Mouse (Mus musculus): ENCODE data around the gene Hcls1. TPM values are rescaled to one million over a fixed set of nuclear protein-coding genes. Genes with fewer than 3 reads are reported as not detected.

Hcls1 gene
- 6.1 and 7.6 TPM in 2 replicates for polyA plus RNA-seq (2012; rRNA removed)

DNA sequence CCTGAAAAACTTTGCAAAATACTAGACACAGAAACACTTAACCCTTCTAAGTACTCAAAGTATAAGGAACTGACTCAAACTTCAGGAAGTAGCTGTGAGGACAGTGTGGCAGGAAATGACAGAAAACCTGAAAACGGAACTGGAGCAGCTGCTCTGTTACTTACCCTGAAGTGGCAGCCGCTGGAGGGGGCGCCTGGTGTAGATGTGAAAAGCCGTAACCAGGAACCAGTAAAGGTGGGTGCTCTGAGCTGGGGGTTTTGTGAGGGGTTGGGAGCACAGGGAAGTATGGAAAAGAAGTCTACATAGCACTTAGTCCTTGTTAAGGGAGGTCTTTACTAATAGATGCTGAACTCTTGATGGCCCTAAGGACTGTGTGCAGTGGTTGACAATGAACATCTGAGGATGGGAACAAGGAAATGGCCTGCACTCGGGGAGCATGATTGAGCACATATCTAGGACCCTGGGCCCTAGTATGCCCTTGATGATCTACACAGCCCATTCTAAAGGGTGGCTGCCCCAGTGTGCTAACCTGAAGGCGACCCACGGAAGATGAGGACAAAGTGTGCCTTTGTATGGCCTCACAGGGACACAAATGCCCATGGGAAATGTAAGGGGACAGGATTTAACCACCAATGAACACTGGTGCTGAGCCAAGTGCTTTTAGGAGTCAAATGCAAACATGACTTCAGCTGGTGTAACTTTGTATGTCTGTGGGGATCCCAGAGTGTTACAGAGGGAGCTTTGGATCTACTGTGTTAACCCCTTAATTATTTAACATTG is at the start of gene Hcls1:
Hcls1 (plus strand) TSS at position 143 of the 780 bp plus-strand sequence.
- Histone ChIP-seq H3K27ac (ENCODE audit: insufficient read depth, low read length) (0 out of 2 replicates have a peak within 1 kb of the TSS, but pooled peaks have one; percentile 65), H3K4me1 (ENCODE audit: control insufficient read depth, insufficient read depth, low read length) (0 out of 2 replicates have a peak, but pooled peaks cover 1% of the 10 kb centered on the region), H3K4me3 (ENCODE audit: insufficient read depth, low read length) (no peak within 1 kb of the TSS)
- TF ChIP-seq POLR2A (IDR thresholded peaks at IDR 0.05; ENCODE audit: extremely low read depth, insufficient read depth, low read length) (no peak), CTCF (IDR thresholded peaks at IDR 0.05; ENCODE audit: extremely low read depth, insufficient read depth, low read length) (no peak)

DNA sequence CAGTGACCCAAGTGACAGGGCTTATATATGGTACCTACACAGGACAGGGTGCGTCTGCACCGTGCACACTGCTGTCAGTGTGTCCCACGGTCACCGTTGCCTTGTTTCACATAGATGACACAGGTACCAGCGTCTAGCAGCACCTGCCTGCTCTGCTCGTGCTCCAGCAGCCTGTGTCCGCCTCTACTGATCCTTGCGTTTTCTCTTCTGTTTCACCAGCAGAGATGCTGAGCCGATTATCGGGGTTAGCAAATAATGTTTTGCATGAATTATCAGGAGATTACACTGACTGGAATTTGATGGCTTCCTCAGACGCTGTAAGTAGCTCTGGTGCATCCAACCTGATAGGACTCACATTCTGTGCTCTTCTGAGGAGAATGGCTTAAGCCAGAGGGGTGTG is 48.9 kb upstream of the Hcls1 start:
- Histone ChIP-seq H3K4me1 (ENCODE audit: control insufficient read depth, insufficient read depth, low read length) (no peaks in the 10 kb centered on the region), H3K27ac (ENCODE audit: insufficient read depth, low read length) (no peak overlapping the region), H3K4me3 (ENCODE audit: insufficient read depth, low read length) (no peak overlapping the region)
- TF ChIP-seq POLR2A (IDR thresholded peaks at IDR 0.05; ENCODE audit: extremely low read depth, insufficient read depth, low read length), result no peak
- no peak for TF ChIP-seq CTCF (IDR thresholded peaks at IDR 0.05; ENCODE audit: extremely low read depth, insufficient read depth, low read length)

DNA sequence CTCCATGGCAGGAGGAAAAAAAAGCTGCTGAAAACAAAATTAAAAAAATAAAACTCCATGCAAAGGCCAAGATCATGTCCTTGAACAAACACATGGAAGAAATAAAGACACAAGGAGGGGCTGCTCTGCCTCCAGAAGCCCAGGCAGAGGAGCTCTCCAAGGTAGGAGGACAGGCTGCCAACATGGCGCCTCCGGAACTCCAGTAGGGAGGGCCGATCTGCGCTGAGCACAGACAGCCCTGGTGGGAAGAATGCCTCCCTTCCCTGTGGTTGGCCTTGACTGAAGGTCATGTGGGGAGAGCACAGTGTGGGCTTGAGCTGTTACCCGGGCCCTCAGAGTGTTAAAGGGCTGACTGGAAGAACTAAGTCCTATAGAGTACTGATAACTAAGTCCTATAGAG is 47.2 kb upstream of the Hcls1 start:
- Histone ChIP-seq H3K4me1 (ENCODE audit: control insufficient read depth, insufficient read depth, low read length) (no peaks in the 10 kb centered on the region), H3K27ac (ENCODE audit: insufficient read depth, low read length) (no peak overlapping the region), H3K4me3 (ENCODE audit: insufficient read depth, low read length) (no peak overlapping the region)
- TF ChIP-seq CTCF (IDR thresholded peaks at IDR 0.05; ENCODE audit: extremely low read depth, insufficient read depth, low read length), result no peak
- TF ChIP-seq POLR2A (IDR thresholded peaks at IDR 0.05; ENCODE audit: extremely low read depth, insufficient read depth, low read length), result no peak

DNA sequence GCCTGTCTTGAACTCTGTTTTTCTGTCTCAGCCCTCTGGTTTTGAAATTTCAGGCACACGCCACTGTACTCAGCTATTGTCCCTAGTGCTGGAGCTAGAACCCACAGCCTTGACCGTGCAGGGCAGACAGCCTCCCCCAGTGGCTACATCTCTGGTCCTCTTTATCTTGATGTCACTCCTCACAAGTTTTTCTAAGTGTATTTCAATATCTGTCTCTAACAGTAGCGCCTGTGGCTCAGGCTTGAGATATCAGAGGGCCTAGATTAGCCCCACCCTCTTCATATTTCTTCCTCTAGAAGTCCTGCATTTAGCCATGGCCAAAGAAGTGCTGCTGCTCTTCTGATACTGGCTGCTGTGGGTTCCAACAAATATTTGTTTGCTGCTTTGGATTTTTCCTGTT is 44.2 kb upstream of the Hcls1 start:
- H3K27ac ChIP-seq (ENCODE audit: insufficient read depth, low read length), result no peak overlapping the region
- TF ChIP-seq POLR2A (IDR thresholded peaks at IDR 0.05; ENCODE audit: extremely low read depth, insufficient read depth, low read length), result no peak
- H3K4me1 ChIP-seq (ENCODE audit: control insufficient read depth, insufficient read depth, low read length), result no peaks in the 10 kb centered on the region
- H3K4me3 ChIP-seq (ENCODE audit: insufficient read depth, low read length), result no peak overlapping the region

GRCm38 (mm10) chr16:36891415-36891814 is 43.4 kb upstream of the Hcls1 start:
- no peak for TF ChIP-seq POLR2A (IDR thresholded peaks at IDR 0.05; ENCODE audit: extremely low read depth, insufficient read depth, low read length)
- TF ChIP-seq CTCF (IDR thresholded peaks at IDR 0.05; ENCODE audit: extremely low read depth, insufficient read depth, low read length), result no peak
- no peak overlapping the region for H3K4me3 ChIP-seq (ENCODE audit: insufficient read depth, low read length)

GRCm38 (mm10) chr16:36893317-36893716 is 41.5 kb upstream of the Hcls1 start:
- Histone ChIP-seq H3K4me1 (ENCODE audit: control insufficient read depth, insufficient read depth, low read length) (no peaks in the 10 kb centered on the region), H3K27ac (ENCODE audit: insufficient read depth, low read length) (no peak overlapping the region), H3K4me3 (ENCODE audit: insufficient read depth, low read length) (no peak overlapping the region)
- TF ChIP-seq CTCF (IDR thresholded peaks at IDR 0.05; ENCODE audit: extremely low read depth, insufficient read depth, low read length) (no peak), POLR2A (IDR thresholded peaks at IDR 0.05; ENCODE audit: extremely low read depth, insufficient read depth, low read length) (no peak)

More at GRCm38 (mm10) chr16:36891415-36891814, 43.4 kb upstream of the Hcls1 start:
- no peaks in the 10 kb centered on the region for H3K4me1 ChIP-seq (ENCODE audit: control insufficient read depth, insufficient read depth, low read length)
- H3K27ac ChIP-seq (ENCODE audit: insufficient read depth, low read length), result no peak overlapping the region

DNA sequence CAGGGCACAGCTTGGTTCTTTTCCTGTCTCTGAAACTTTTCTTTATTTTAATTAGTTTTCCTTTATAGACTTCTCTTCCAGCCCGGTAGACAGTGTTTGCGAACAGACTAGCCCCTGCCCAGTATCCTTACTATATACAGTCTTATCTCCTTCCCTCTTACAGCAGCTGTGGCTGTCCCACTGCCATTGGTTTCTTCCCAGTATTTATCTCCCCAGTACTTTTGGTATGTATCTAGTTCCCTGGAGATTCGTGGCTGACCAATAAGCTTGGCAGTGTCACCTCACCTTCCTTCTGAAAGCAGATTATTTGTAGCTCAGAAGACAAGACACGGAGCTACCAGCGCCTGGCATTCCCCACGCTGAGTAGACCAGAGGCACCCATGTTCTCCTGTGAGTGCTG is 38.1 kb upstream of the Hcls1 start:
- H3K27ac ChIP-seq (ENCODE audit: insufficient read depth, low read length), result no peak overlapping the region
- H3K4me1 ChIP-seq (ENCODE audit: control insufficient read depth, insufficient read depth, low read length), result no peaks in the 10 kb centered on the region
- no peak overlapping the region for H3K4me3 ChIP-seq (ENCODE audit: insufficient read depth, low read length)
- no peak for TF ChIP-seq POLR2A (IDR thresholded peaks at IDR 0.05; ENCODE audit: extremely low read depth, insufficient read depth, low read length)
- no peak for TF ChIP-seq CTCF (IDR thresholded peaks at IDR 0.05; ENCODE audit: extremely low read depth, insufficient read depth, low read length)

- no peak overlapping the region for H3K27ac ChIP-seq (ENCODE audit: insufficient read depth, low read length)
These were observed 31.6 kb upstream of the Hcls1 start for GRCm38 (mm10) chr16:36903156-36903555.

GRCm38 (mm10) chr16:36911909-36912308 is 22.9 kb upstream of the Hcls1 start:
- Histone ChIP-seq H3K4me3 (ENCODE audit: insufficient read depth, low read length) (no peak overlapping the region), H3K4me1 (ENCODE audit: control insufficient read depth, insufficient read depth, low read length) (no peaks in the 10 kb centered on the region), H3K27ac (ENCODE audit: insufficient read depth, low read length) (no peak overlapping the region)
- no peak for TF ChIP-seq CTCF (IDR thresholded peaks at IDR 0.05; ENCODE audit: extremely low read depth, insufficient read depth, low read length)
- TF ChIP-seq POLR2A (IDR thresholded peaks at IDR 0.05; ENCODE audit: extremely low read depth, insufficient read depth, low read length), result no peak

More at GRCm38 (mm10) chr16:36903156-36903555, 31.6 kb upstream of the Hcls1 start:
- TF ChIP-seq CTCF (IDR thresholded peaks at IDR 0.05; ENCODE audit: extremely low read depth, insufficient read depth, low read length), result no peak
- no peak for TF ChIP-seq POLR2A (IDR thresholded peaks at IDR 0.05; ENCODE audit: extremely low read depth, insufficient read depth, low read length)
- H3K4me1 ChIP-seq (ENCODE audit: control insufficient read depth, insufficient read depth, low read length), result no peaks in the 10 kb centered on the region
- no peak overlapping the region for H3K4me3 ChIP-seq (ENCODE audit: insufficient read depth, low read length)

GRCm38 (mm10) chr16:36912311-36912710 is 22.5 kb upstream of the Hcls1 start:
- Histone ChIP-seq H3K4me3 (ENCODE audit: insufficient read depth, low read length) (no peak overlapping the region), H3K4me1 (ENCODE audit: control insufficient read depth, insufficient read depth, low read length) (no peaks in the 10 kb centered on the region), H3K27ac (ENCODE audit: insufficient read depth, low read length) (no peak overlapping the region)
- no peak for TF ChIP-seq POLR2A (IDR thresholded peaks at IDR 0.05; ENCODE audit: extremely low read depth, insufficient read depth, low read length)
- no peak for TF ChIP-seq CTCF (IDR thresholded peaks at IDR 0.05; ENCODE audit: extremely low read depth, insufficient read depth, low read length)
